Mouse (Mus musculus): ENCODE results near the gene Nt5c2.

DNA sequence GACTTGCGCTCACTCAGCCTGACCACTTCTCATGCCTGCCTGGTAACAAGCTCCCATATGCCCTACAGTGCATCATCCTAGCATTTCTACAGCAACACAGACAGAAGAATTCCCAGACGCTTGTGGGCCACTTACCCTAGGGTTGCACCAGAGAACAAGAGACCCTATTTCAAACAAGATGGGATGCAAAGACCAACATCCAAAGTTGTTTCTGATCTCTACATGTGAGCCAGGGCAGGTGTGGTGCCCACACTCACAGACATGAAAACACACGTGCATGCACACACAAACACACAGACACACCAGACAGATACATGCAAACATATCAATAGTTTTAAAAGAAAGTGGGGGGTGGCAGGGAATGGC lies 24.8 kb downstream of the Nt5c2 start:
- no peak for TF ChIP-seq POLR2A (IDR thresholded peaks at IDR 0.05; ENCODE audit: borderline replicate concordance, low read depth, low read length)
- TF ChIP-seq CTCF (IDR thresholded peaks at IDR 0.05; ENCODE audit: low read depth, low read length): no peak
